Mouse (Mus musculus) ES-CJ7 (cell line): ENCODE data around the gene Cldn16.
"Not testable (repeated sequence)": the region's sequence is repeated elsewhere in the genome, so short reads cannot be mapped to it uniquely, and the experiment has no call there.

Source experiments
- DNase-seq: peaks from one replicate; pipeline ENCODE4 v3.0.0; 2011; ENCODE audit warnings: low read depth, low spot score

Cldn16 gene

GRCm38 (mm10) chr16:26462835-26463234 lies at the start of gene Cldn16:
TSS of gene Cldn16 (plus strand) at chr16:26463135.
- no peak for DNase-seq

- DNase-seq, result no peak
Measured at GRCm38 (mm10) chr16:26418616-26419015, 44.3 kb upstream of the Cldn16 start.

GRCm38 (mm10) chr16:26422078-26422477 lies 40.9 kb upstream of the Cldn16 start:
- no peak for DNase-seq

GRCm38 (mm10) chr16:26430246-26430645 lies 32.7 kb upstream of the Cldn16 start:
- DNase-seq, result no peak

GRCm38 (mm10) chr16:26433486-26433885 lies 29.4 kb upstream of the Cldn16 start:
- DNase-seq, result no peak

GRCm38 (mm10) chr16:26440031-26440430 lies 22.9 kb upstream of the Cldn16 start:
- no peak for DNase-seq

GRCm38 (mm10) chr16:26441156-26441555 lies 21.8 kb upstream of the Cldn16 start:
- DNase-seq, result no peak

- no peak for DNase-seq
Measured at GRCm38 (mm10) chr16:26444843-26445242, 18.1 kb upstream of the Cldn16 start.

- DNase-seq, result peak; percentile 14
Measured at GRCm38 (mm10) chr16:26447594-26447993, 15.3 kb upstream of the Cldn16 start.

GRCm38 (mm10) chr16:26454163-26454562 lies 8.8 kb upstream of the Cldn16 start:
- no peak for DNase-seq

- no peak for DNase-seq
Measured at GRCm38 (mm10) chr16:26456182-26456581, 6.8 kb upstream of the Cldn16 start.

GRCm38 (mm10) chr16:26466535-26466934 lies 3.6 kb downstream of the Cldn16 start:
- DNase-seq, result no peak

GRCm38 (mm10) chr16:26471254-26471653 lies 8.3 kb downstream of the Cldn16 start:
- no peak for DNase-seq

- DNase-seq, result peak; percentile 17
Measured at GRCm38 (mm10) chr16:26495721-26496120, 32.8 kb downstream of the Cldn16 start.

- not testable (repeated sequence) for DNase-seq
Measured at GRCm38 (mm10) chr16:26499705-26500104, 36.8 kb downstream of the Cldn16 start.

GRCm38 (mm10) chr16:26500738-26501137 lies 37.8 kb downstream of the Cldn16 start:
- DNase-seq, result no peak

- DNase-seq, result no peak
Measured at GRCm38 (mm10) chr16:26504961-26505360, 42.0 kb downstream of the Cldn16 start.

- peak; percentile 38 for DNase-seq
Measured at GRCm38 (mm10) chr16:26519596-26519995, 56.7 kb downstream of the Cldn16 start.

- no peak for DNase-seq
Measured at GRCm38 (mm10) chr16:26525832-26526231, 62.9 kb downstream of the Cldn16 start.

GRCm38 (mm10) chr16:26526669-26527068 lies 63.7 kb downstream of the Cldn16 start, which contains the start of gene Tmem207:
TSS of gene Tmem207 (minus strand) at chr16:26526769.
- DNase-seq, result no peak

GRCm38 (mm10) chr16:26527931-26528666 lies 65.2 kb downstream of the Cldn16 start:
- no peak for DNase-seq

GRCm38 (mm10) chr16:26530451-26530850 lies 67.5 kb downstream of the Cldn16 start:
- no peak for DNase-seq

GRCm38 (mm10) chr16:26532287-26532686 lies 69.4 kb downstream of the Cldn16 start:
- no peak for DNase-seq
